Mouse (Mus musculus): Measurements from ENCODE around the gene Golga4. TPM values are rescaled to one million over a fixed set of nuclear protein-coding genes. Genes with fewer than 3 reads are reported as not detected.

The Golga4 gene
- polyA plus RNA-seq, 1 experiment from 2014 or later = 30.6 TPM

DNA sequence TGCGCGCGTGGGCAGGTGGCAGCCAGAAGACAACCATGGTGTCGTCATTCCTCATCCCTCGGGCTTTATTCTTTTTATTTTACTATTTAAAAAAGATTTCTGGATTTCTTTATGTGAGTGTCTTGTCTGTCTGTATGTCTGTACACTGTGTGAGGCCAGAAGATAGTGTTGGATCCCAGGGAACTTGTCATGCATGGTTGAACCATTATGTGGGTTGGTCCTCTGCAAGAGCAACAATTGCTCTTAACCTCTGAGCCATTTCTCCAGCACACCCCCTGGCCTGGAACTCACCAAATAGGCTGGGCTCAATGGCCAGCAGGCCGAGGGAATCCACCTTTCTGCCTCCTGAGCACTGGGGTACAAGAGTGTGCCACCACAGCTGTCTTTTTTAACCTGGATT, 1.5 kb downstream of the Golga4 start:
- Histone ChIP-seq H3K36me3 (ENCODE audit: insufficient read depth, low read length) (no peaks in the 10 kb centered on the region), H3K4me1 (ENCODE audit: insufficient read depth, low read depth, low read length) (peaks cover 10% of the 10 kb centered on the region; the same call in 1 of the 2 replicates), H3K4me2 (replicated peaks; ENCODE audit: low read depth, low read length) (peak overlapping the region; percentile 93; the same call in 1 of the 2 replicates), H3K9ac (replicated peaks; ENCODE audit: low read depth) (no peak overlapping the region), H3K27ac (ENCODE audit: low read length) (no peak overlapping the region), H3K27me3 (replicated peaks; ENCODE audit: insufficient read depth, low read length) (no peaks in the 10 kb centered on the region), H3K9me3 (ENCODE audit: low read length) (no peaks in the 10 kb centered on the region), H3K4me3 (ENCODE audit: low read depth, low read length) (no peak overlapping the region)
- WGBS = 83% methylated on average over 6 of the region's 6 CpGs
- no peak for TF ChIP-seq EP300 (IDR thresholded peaks at IDR 0.05)
- no peak for TF ChIP-seq CTCF (IDR thresholded peaks at IDR 0.05)
- DNase-seq (ENCODE audit: low spot score) (no peak), ATAC-seq (no peak)

GRCm38 (mm10) chr9:118508601-118509000, 2.5 kb downstream of the Golga4 start:
- 78% methylated on average over 7 of the region's 7 CpGs for WGBS
- DNase-seq (ENCODE audit: low spot score) = no peak
- H3K4me2 ChIP-seq (replicated peaks; ENCODE audit: low read depth, low read length) = no peak overlapping the region

DNA sequence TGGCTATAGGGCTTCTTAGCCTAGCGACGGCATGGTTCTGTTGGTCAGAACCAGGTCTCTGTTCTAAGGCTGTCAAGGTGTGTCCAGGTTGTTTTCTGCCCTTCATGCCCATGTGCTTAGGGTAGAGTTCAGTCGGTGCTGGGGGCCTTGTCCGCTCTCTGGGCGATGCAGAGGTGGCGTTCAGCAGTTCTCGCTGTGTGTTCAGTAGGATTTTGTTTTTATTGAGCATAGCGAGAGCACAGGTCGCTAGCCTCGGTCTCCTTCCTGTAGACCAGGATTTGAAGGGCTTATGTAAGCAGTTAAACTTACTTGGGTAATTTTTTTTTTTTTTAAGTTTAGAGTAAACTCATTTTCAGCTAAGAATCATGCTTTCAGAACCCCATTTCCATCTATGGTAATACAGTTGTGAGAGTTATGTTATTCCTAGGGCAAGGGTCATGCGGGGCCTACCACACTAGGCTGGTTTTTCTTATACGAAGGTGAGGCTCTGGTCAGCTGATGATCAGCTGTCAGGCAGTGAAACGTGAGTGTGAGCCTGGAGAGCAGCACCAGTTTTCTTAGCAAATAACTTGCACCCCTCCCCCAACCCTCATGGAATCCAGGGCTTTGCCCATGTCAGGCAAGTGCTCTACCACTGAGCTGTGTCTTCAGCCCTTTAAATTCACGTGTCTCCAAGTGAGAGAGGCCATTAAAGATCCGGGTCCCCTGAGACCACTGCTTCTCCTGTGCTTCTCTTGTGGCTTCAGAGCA, 5.0 kb downstream of the Golga4 start:
- H3K4me1 ChIP-seq (ENCODE audit: insufficient read depth, low read depth, low read length) = peaks cover 10% of the 10 kb centered on the region; the same call in 1 of the 2 replicates
- no peak overlapping the region for H3K4me2 ChIP-seq (replicated peaks; ENCODE audit: low read depth, low read length)
- H3K9ac ChIP-seq (replicated peaks; ENCODE audit: low read depth) = no peak overlapping the region
- no peak overlapping the region; the same call in 1 of the 2 replicates for H3K27ac ChIP-seq (ENCODE audit: low read length)
- TF ChIP-seq EP300 (IDR thresholded peaks at IDR 0.05) (no peak), CTCF (IDR thresholded peaks at IDR 0.05) (no peak)
- 68% methylated on average over 15 of the region's 15 CpGs for WGBS
- H3K4me3 ChIP-seq (ENCODE audit: low read depth, low read length) = no peak overlapping the region
- H3K27me3 ChIP-seq (replicated peaks; ENCODE audit: insufficient read depth, low read length) = no peaks in the 10 kb centered on the region
- DNase-seq (ENCODE audit: low spot score) (peak; percentile 24), ATAC-seq (no peak)
- H3K9me3 ChIP-seq (ENCODE audit: low read length) = no peaks in the 10 kb centered on the region
- H3K36me3 ChIP-seq (ENCODE audit: insufficient read depth, low read length) = peaks cover 7% of the 10 kb centered on the region; the same call in 1 of the 2 replicates

More at GRCm38 (mm10) chr9:118508601-118509000, 2.5 kb downstream of the Golga4 start:
- H3K9me3 ChIP-seq (ENCODE audit: low read length) = no peaks in the 10 kb centered on the region
- no peaks in the 10 kb centered on the region for H3K36me3 ChIP-seq (ENCODE audit: insufficient read depth, low read length)
- no peak overlapping the region for H3K9ac ChIP-seq (replicated peaks; ENCODE audit: low read depth)
- no peaks in the 10 kb centered on the region for H3K27me3 ChIP-seq (replicated peaks; ENCODE audit: insufficient read depth, low read length)
- TF ChIP-seq CTCF (IDR thresholded peaks at IDR 0.05) = no peak
- no peak for TF ChIP-seq EP300 (IDR thresholded peaks at IDR 0.05)
- no peak for ATAC-seq
- peaks cover 10% of the 10 kb centered on the region; the same call in 1 of the 2 replicates for H3K4me1 ChIP-seq (ENCODE audit: insufficient read depth, low read depth, low read length)
- no peak overlapping the region for H3K4me3 ChIP-seq (ENCODE audit: low read depth, low read length)
- no peak overlapping the region for H3K27ac ChIP-seq (ENCODE audit: low read length)

GRCm38 (mm10) chr9:118512681-118513233, 6.7 kb downstream of the Golga4 start:
- 53% methylated on average over 3 of the region's 3 CpGs for WGBS
- ATAC-seq = peak; percentile 81
- H3K9ac ChIP-seq (replicated peaks; ENCODE audit: low read depth) = no peak overlapping the region
- H3K27ac ChIP-seq (ENCODE audit: low read length) = peak overlapping the region; percentile 49; the same call in 1 of the 2 replicates
- TF ChIP-seq CTCF (IDR thresholded peaks at IDR 0.05) = no peak
- no peak for TF ChIP-seq EP300 (IDR thresholded peaks at IDR 0.05)
- H3K36me3 ChIP-seq (ENCODE audit: insufficient read depth, low read length) = peaks cover 7% of the 10 kb centered on the region; the same call in 1 of the 2 replicates
- no peaks in the 10 kb centered on the region for H3K27me3 ChIP-seq (replicated peaks; ENCODE audit: insufficient read depth, low read length)
- H3K4me1 ChIP-seq (ENCODE audit: insufficient read depth, low read depth, low read length) = peaks cover 4% of the 10 kb centered on the region; the same call in 1 of the 2 replicates
- no peak overlapping the region for H3K4me3 ChIP-seq (ENCODE audit: low read depth, low read length)
- peak; percentile 70 for DNase-seq (ENCODE audit: low spot score)
- no peaks in the 10 kb centered on the region for H3K9me3 ChIP-seq (ENCODE audit: low read length)
- no peak overlapping the region for H3K4me2 ChIP-seq (replicated peaks; ENCODE audit: low read depth, low read length)

GRCm38 (mm10) chr9:118515476-118515875, 9.4 kb downstream of the Golga4 start:
- Histone ChIP-seq H3K4me1 (ENCODE audit: insufficient read depth, low read depth, low read length) (no peaks in the 10 kb centered on the region), H3K4me2 (replicated peaks; ENCODE audit: low read depth, low read length) (no peak overlapping the region), H3K27ac (ENCODE audit: low read length) (no peak overlapping the region), H3K9me3 (ENCODE audit: low read length) (no peaks in the 10 kb centered on the region), H3K4me3 (ENCODE audit: low read depth, low read length) (no peak overlapping the region), H3K9ac (replicated peaks; ENCODE audit: low read depth) (no peak overlapping the region), H3K27me3 (replicated peaks; ENCODE audit: insufficient read depth, low read length) (no peaks in the 10 kb centered on the region), H3K36me3 (ENCODE audit: insufficient read depth, low read length) (peaks cover 7% of the 10 kb centered on the region; the same call in 1 of the 2 replicates)
- DNase-seq (ENCODE audit: low spot score) = no peak
- ATAC-seq = no peak
- TF ChIP-seq CTCF (IDR thresholded peaks at IDR 0.05) (no peak), EP300 (IDR thresholded peaks at IDR 0.05) (no peak)
- 91% methylated on average over 6 of the region's 6 CpGs for WGBS

- TF ChIP-seq EP300 (IDR thresholded peaks at IDR 0.05) = no peak
- TF ChIP-seq CTCF (IDR thresholded peaks at IDR 0.05) = no peak
- H3K36me3 ChIP-seq (ENCODE audit: insufficient read depth, low read length) = peaks cover 7% of the 10 kb centered on the region; the same call in 1 of the 2 replicates
- no peak overlapping the region for H3K4me3 ChIP-seq (ENCODE audit: low read depth, low read length)
- no peaks in the 10 kb centered on the region for H3K9me3 ChIP-seq (ENCODE audit: low read length)
- no peak overlapping the region for H3K4me2 ChIP-seq (replicated peaks; ENCODE audit: low read depth, low read length)
- DNase-seq (ENCODE audit: low spot score) (no peak), ATAC-seq (no peak)
- no peaks in the 10 kb centered on the region for H3K4me1 ChIP-seq (ENCODE audit: insufficient read depth, low read depth, low read length)
- H3K27ac ChIP-seq (ENCODE audit: low read length) = no peak overlapping the region
- 87% methylated on average over 3 of the region's 3 CpGs for WGBS
- H3K27me3 ChIP-seq (replicated peaks; ENCODE audit: insufficient read depth, low read length) = no peaks in the 10 kb centered on the region
- no peak overlapping the region for H3K9ac ChIP-seq (replicated peaks; ENCODE audit: low read depth)
Measured at GRCm38 (mm10) chr9:118516162-118516561, 10.1 kb downstream of the Golga4 start.

Data from lung, postnatal 0 days (tissue).